Mouse (Mus musculus) E14TG2a.4 (cell line): ENCODE data around the gene P4ha2.

ENCODE experiments used
- CTCF ChIP-seq: conservative IDR thresholded peaks from 2 replicates; pipeline ENCODE4 v1.5.1; 2014; ENCODE audit warnings: low read length
- NANOG ChIP-seq: IDR thresholded peaks from 2 replicates; pipeline ENCODE4 v1.6.1; 2014; ENCODE audit warnings: borderline replicate concordance, low read length, mixed read lengths
- POU5F1 ChIP-seq: IDR thresholded peaks from 2 replicates; pipeline ENCODE4 v1.6.1; 2014; ENCODE audit warnings: low read length, borderline replicate concordance

GRCm38 (mm10) chr11:54152957-54153356 lies 53.1 kb downstream of the P4ha2 start:
- TF ChIP-seq CTCF (no peak), NANOG (no peak), POU5F1 (no peak)
